Mouse (Mus musculus): ENCODE results near the gene St6galnac5. TPM values are rescaled to one million over a fixed set of nuclear protein-coding genes. Genes with fewer than 3 reads are reported as not detected.

The St6galnac5 gene
- 4.0 and 6.4 TPM in 2 replicates for polyA plus RNA-seq (2014; fragmentation: Nextera tagmentation; extraction: Ambion mirVana)

- peak; percentile 67 for ATAC-seq (ENCODE audit: low FRiP score)
- H3K9me3 ChIP-seq (ENCODE audit: control insufficient read depth, low read length) = no peaks in the 10 kb centered on the region
These were observed at the start of gene St6galnac5 for GRCm38 (mm10) chr3:152981988-152982387. Gene St6galnac5, minus strand, starts transcription at chr3:152982246.

DNA sequence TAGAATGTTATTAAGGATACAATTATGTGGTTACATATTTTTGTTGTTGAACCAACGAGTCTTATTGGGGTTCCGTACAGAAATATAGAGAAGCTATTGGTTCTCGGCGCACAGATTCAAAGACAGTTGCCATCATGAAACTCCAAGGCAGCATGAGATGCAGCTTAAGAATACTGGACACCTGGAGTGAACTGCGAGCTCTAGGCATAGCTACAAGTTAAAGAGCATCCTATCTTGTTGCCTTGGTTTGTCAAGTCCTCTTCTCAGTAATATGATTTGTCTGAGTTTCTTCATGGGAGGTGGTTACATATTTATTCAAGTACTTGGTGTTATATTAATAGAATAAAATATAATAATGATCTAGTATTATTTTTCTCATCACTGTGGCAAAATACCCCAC lies 48.7 kb upstream of the St6galnac5 start:
- Histone ChIP-seq H3K4me1 (replicated peaks; ENCODE audit: control insufficient read depth, insufficient read depth, low read length) (no peaks in the 10 kb centered on the region), H3K9me3 (ENCODE audit: control insufficient read depth, low read length) (no peaks in the 10 kb centered on the region), H3K27me3 (ENCODE audit: control insufficient read depth, insufficient read depth, low read length) (no peaks in the 10 kb centered on the region), H3K27ac (ENCODE audit: low read depth, low read length) (no peak overlapping the region), H3K4me3 (ENCODE audit: low read depth, low read length) (no peak overlapping the region), H3K36me3 (ENCODE audit: control insufficient read depth, insufficient read depth, low read length) (no peaks in the 10 kb centered on the region), H3K9ac (ENCODE audit: low read depth, low read length) (no peak overlapping the region), H3K4me2 (replicated peaks; ENCODE audit: low read depth, low read length) (no peak overlapping the region)
- ATAC-seq (ENCODE audit: low FRiP score) (no peak), DNase-seq (ENCODE audit: low spot score) (no peak)
- 95% methylated on average over 5 of the region's 5 CpGs for WGBS

More at GRCm38 (mm10) chr3:152981988-152982387, at the start of gene St6galnac5:
- Histone ChIP-seq H3K27me3 (ENCODE audit: control insufficient read depth, insufficient read depth, low read length) (peaks cover 4% of the 10 kb centered on the region), H3K9ac (ENCODE audit: low read depth, low read length) (peak within 1 kb of the TSS; percentile 62), H3K27ac (ENCODE audit: low read depth, low read length) (no peak within 1 kb of the TSS), H3K4me1 (replicated peaks; ENCODE audit: control insufficient read depth, insufficient read depth, low read length) (no peaks in the 10 kb centered on the region), H3K4me3 (ENCODE audit: low read depth, low read length) (peak within 1 kb of the TSS; percentile 56), H3K4me2 (replicated peaks; ENCODE audit: low read depth, low read length) (peak within 1 kb of the TSS; percentile 86), H3K36me3 (ENCODE audit: control insufficient read depth, insufficient read depth, low read length) (no peaks in the 10 kb centered on the region)
- WGBS = under 1% methylated on average over 17 of the region's 17 CpGs
- peak; percentile 76 for DNase-seq (ENCODE audit: low spot score)

DNA sequence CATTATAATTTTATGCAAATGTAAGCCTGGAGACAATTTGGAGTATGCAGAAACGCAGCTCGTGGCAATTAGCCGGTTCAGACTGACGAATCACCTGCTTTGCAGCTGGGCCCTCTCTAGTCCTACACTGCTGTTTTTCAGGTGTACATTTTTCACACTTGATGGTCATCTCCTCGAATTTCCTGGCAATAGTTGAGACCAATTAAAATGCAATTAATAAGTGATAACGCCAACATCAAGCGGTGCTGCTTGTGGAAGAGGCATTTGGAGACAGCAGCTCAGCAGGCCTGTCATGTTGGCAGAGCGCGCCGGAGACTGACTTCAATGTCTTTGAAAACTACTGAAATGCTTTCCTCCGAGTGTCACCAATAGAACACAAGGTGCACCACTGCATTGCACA lies 42.0 kb upstream of the St6galnac5 start:
- Histone ChIP-seq H3K9me3 (ENCODE audit: control insufficient read depth, low read length) (no peaks in the 10 kb centered on the region), H3K27ac (ENCODE audit: low read depth, low read length) (no peak overlapping the region), H3K4me2 (replicated peaks; ENCODE audit: low read depth, low read length) (no peak overlapping the region), H3K27me3 (ENCODE audit: control insufficient read depth, insufficient read depth, low read length) (no peaks in the 10 kb centered on the region), H3K4me1 (replicated peaks; ENCODE audit: control insufficient read depth, insufficient read depth, low read length) (no peaks in the 10 kb centered on the region), H3K9ac (ENCODE audit: low read depth, low read length) (no peak overlapping the region), H3K4me3 (ENCODE audit: low read depth, low read length) (no peak overlapping the region), H3K36me3 (ENCODE audit: control insufficient read depth, insufficient read depth, low read length) (no peaks in the 10 kb centered on the region)
- ATAC-seq (ENCODE audit: low FRiP score) (no peak), DNase-seq (ENCODE audit: low spot score) (no peak)
- WGBS = 88% methylated on average over 11 of the region's 11 CpGs

DNA sequence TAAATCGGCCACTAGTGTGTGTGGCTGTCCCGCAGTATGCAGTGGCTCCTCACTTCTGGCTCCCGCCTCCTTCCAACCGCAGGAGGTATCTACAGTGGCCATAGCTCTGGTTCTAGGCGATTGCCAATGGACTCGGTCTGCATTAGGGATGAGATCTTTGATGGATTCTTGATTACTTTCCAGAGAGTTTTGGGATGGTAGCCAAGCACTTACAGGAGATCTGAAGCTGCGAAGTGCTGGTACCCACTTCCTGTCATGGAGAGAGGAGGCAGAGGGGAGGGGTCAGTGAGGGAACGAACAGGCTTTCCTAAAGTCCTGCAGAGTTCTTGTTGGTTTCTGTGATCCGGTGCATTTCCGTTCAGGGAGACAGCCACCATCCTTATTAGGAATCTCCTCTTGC lies 36.0 kb upstream of the St6galnac5 start:
- Histone ChIP-seq H3K27ac (ENCODE audit: low read depth, low read length) (no peak overlapping the region), H3K36me3 (ENCODE audit: control insufficient read depth, insufficient read depth, low read length) (no peaks in the 10 kb centered on the region), H3K4me3 (ENCODE audit: low read depth, low read length) (no peak overlapping the region), H3K9ac (ENCODE audit: low read depth, low read length) (no peak overlapping the region), H3K27me3 (ENCODE audit: control insufficient read depth, insufficient read depth, low read length) (no peaks in the 10 kb centered on the region), H3K4me1 (replicated peaks; ENCODE audit: control insufficient read depth, insufficient read depth, low read length) (no peaks in the 10 kb centered on the region), H3K4me2 (replicated peaks; ENCODE audit: low read depth, low read length) (no peak overlapping the region), H3K9me3 (ENCODE audit: control insufficient read depth, low read length) (no peaks in the 10 kb centered on the region)
- 87% methylated on average over 10 of the region's 10 CpGs for WGBS
- no peak for ATAC-seq (ENCODE audit: low FRiP score)
- DNase-seq (ENCODE audit: low spot score) = no peak

GRCm38 (mm10) chr3:153016355-153016754 lies 34.3 kb upstream of the St6galnac5 start:
- ATAC-seq (ENCODE audit: low FRiP score) = no peak
- H3K27me3 ChIP-seq (ENCODE audit: control insufficient read depth, insufficient read depth, low read length) = no peaks in the 10 kb centered on the region
- no peak overlapping the region for H3K4me2 ChIP-seq (replicated peaks; ENCODE audit: low read depth, low read length)
- H3K9ac ChIP-seq (ENCODE audit: low read depth, low read length) = no peak overlapping the region
- no peak overlapping the region for H3K4me3 ChIP-seq (ENCODE audit: low read depth, low read length)
- no peak overlapping the region for H3K27ac ChIP-seq (ENCODE audit: low read depth, low read length)
- 76% methylated on average over 8 of the region's 8 CpGs for WGBS
- H3K36me3 ChIP-seq (ENCODE audit: control insufficient read depth, insufficient read depth, low read length) = no peaks in the 10 kb centered on the region
- DNase-seq (ENCODE audit: low spot score) = no peak
- no peaks in the 10 kb centered on the region for H3K4me1 ChIP-seq (replicated peaks; ENCODE audit: control insufficient read depth, insufficient read depth, low read length)
- H3K9me3 ChIP-seq (ENCODE audit: control insufficient read depth, low read length) = no peaks in the 10 kb centered on the region

- H3K4me2 ChIP-seq (replicated peaks; ENCODE audit: low read depth, low read length) = no peak overlapping the region
- H3K27me3 ChIP-seq (ENCODE audit: control insufficient read depth, insufficient read depth, low read length) = no peaks in the 10 kb centered on the region
- H3K36me3 ChIP-seq (ENCODE audit: control insufficient read depth, insufficient read depth, low read length) = no peaks in the 10 kb centered on the region
- WGBS = 94% methylated on average over 6 of the region's 6 CpGs
- H3K27ac ChIP-seq (ENCODE audit: low read depth, low read length) = no peak overlapping the region
- H3K4me3 ChIP-seq (ENCODE audit: low read depth, low read length) = no peak overlapping the region
- no peaks in the 10 kb centered on the region for H3K4me1 ChIP-seq (replicated peaks; ENCODE audit: control insufficient read depth, insufficient read depth, low read length)
- no peak for DNase-seq (ENCODE audit: low spot score)
- H3K9ac ChIP-seq (ENCODE audit: low read depth, low read length) = no peak overlapping the region
- no peaks in the 10 kb centered on the region for H3K9me3 ChIP-seq (ENCODE audit: control insufficient read depth, low read length)
- ATAC-seq (ENCODE audit: low FRiP score) = no peak
These were observed 24.8 kb upstream of the St6galnac5 start for GRCm38 (mm10) chr3:153006893-153007292.

DNA sequence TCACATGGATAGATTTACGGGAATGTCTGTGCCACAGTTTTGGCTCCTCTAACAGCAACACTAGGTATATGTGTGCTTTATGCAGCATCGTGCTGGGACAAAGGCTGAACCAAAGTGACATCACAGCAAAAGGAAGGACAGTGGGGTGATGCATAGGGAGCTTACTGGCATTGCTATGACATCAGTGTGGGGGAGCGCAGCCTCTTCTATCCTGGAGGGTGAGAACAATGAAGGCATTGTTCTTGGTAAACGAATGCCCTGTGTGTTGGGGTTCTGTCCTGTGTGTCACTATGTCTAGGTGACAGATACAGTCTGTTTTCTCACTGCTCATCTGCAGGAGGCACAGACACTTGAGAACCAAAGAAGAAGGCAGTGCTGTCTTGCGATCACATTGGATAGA lies 16.9 kb upstream of the St6galnac5 start:
- H3K9ac ChIP-seq (ENCODE audit: low read depth, low read length) = no peak overlapping the region
- DNase-seq (ENCODE audit: low spot score) = peak; percentile 15
- H3K27ac ChIP-seq (ENCODE audit: low read depth, low read length) = no peak overlapping the region
- 63% methylated on average over 5 of the region's 5 CpGs for WGBS
- H3K27me3 ChIP-seq (ENCODE audit: control insufficient read depth, insufficient read depth, low read length) = no peaks in the 10 kb centered on the region
- H3K4me1 ChIP-seq (replicated peaks; ENCODE audit: control insufficient read depth, insufficient read depth, low read length) = no peaks in the 10 kb centered on the region
- no peaks in the 10 kb centered on the region for H3K9me3 ChIP-seq (ENCODE audit: control insufficient read depth, low read length)
- ATAC-seq (ENCODE audit: low FRiP score) = 0 out of 2 replicates have a peak, but pooled peaks have one; percentile 19
- H3K36me3 ChIP-seq (ENCODE audit: control insufficient read depth, insufficient read depth, low read length) = no peaks in the 10 kb centered on the region
- H3K4me3 ChIP-seq (ENCODE audit: low read depth, low read length) = no peak overlapping the region
- no peak overlapping the region for H3K4me2 ChIP-seq (replicated peaks; ENCODE audit: low read depth, low read length)

DNA sequence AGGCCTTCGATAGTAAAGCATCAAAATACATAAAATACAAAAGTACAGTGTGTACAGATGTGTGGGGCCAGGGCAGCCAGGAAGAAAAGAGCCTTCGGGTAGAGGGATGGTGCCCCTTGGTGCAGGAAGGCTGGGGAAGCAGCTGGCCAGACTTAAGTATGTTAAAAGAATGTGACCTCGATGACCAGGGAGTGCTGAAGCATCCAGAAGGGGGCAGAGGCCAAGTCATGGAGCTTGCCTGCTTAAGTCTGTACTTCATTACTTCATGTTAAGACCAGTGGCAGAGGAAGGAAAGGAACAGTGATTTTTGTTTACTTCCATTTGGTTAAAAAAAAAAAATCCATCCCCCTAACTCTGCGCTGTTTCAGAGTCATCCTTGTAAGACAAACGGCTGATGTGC lies 16.1 kb upstream of the St6galnac5 start:
- WGBS = 58% methylated on average over 5 of the region's 5 CpGs

GRCm38 (mm10) chr3:152993608-152994007 lies 11.6 kb upstream of the St6galnac5 start:
- Histone ChIP-seq H3K4me2 (replicated peaks; ENCODE audit: low read depth, low read length) (no peak overlapping the region), H3K27ac (ENCODE audit: low read depth, low read length) (no peak overlapping the region), H3K9ac (ENCODE audit: low read depth, low read length) (no peak overlapping the region), H3K4me1 (replicated peaks; ENCODE audit: control insufficient read depth, insufficient read depth, low read length) (no peaks in the 10 kb centered on the region), H3K4me3 (ENCODE audit: low read depth, low read length) (no peak overlapping the region), H3K9me3 (ENCODE audit: control insufficient read depth, low read length) (no peaks in the 10 kb centered on the region), H3K36me3 (ENCODE audit: control insufficient read depth, insufficient read depth, low read length) (no peaks in the 10 kb centered on the region), H3K27me3 (ENCODE audit: control insufficient read depth, insufficient read depth, low read length) (no peaks in the 10 kb centered on the region)
- ATAC-seq (ENCODE audit: low FRiP score) = no peak
- 65% methylated on average over 5 of the region's 5 CpGs for WGBS
- no peak for DNase-seq (ENCODE audit: low spot score)

More for the DNA sequence above, 16.1 kb upstream of the St6galnac5 start:
- H3K4me1 ChIP-seq (replicated peaks; ENCODE audit: control insufficient read depth, insufficient read depth, low read length) = no peaks in the 10 kb centered on the region
- H3K4me3 ChIP-seq (ENCODE audit: low read depth, low read length) = no peak overlapping the region
- no peak overlapping the region for H3K27ac ChIP-seq (ENCODE audit: low read depth, low read length)
- H3K27me3 ChIP-seq (ENCODE audit: control insufficient read depth, insufficient read depth, low read length) = no peaks in the 10 kb centered on the region
- DNase-seq (ENCODE audit: low spot score) (no peak), ATAC-seq (ENCODE audit: low FRiP score) (no peak)
- H3K9me3 ChIP-seq (ENCODE audit: control insufficient read depth, low read length) = no peaks in the 10 kb centered on the region
- H3K36me3 ChIP-seq (ENCODE audit: control insufficient read depth, insufficient read depth, low read length) = no peaks in the 10 kb centered on the region
- H3K4me2 ChIP-seq (replicated peaks; ENCODE audit: low read depth, low read length) = no peak overlapping the region
- no peak overlapping the region for H3K9ac ChIP-seq (ENCODE audit: low read depth, low read length)
